Mouse (Mus musculus) liver, postnatal 0 days (tissue): ENCODE results near the gene Rasgrp3.

ENCODE experiments used
- CTCF ChIP-seq: sonication (generic); IDR thresholded peaks from 2 replicates; pipeline ENCODE4 v1.5.1; 2016; ENCODE audit warnings: antibody characterized with exemption, low read depth
- EP300 ChIP-seq: IDR thresholded peaks from 2 replicates; pipeline ENCODE4 v1.6.1; 2016; ENCODE audit warnings: antibody characterized with exemption, low read depth, mild to moderate bottlenecking

DNA sequence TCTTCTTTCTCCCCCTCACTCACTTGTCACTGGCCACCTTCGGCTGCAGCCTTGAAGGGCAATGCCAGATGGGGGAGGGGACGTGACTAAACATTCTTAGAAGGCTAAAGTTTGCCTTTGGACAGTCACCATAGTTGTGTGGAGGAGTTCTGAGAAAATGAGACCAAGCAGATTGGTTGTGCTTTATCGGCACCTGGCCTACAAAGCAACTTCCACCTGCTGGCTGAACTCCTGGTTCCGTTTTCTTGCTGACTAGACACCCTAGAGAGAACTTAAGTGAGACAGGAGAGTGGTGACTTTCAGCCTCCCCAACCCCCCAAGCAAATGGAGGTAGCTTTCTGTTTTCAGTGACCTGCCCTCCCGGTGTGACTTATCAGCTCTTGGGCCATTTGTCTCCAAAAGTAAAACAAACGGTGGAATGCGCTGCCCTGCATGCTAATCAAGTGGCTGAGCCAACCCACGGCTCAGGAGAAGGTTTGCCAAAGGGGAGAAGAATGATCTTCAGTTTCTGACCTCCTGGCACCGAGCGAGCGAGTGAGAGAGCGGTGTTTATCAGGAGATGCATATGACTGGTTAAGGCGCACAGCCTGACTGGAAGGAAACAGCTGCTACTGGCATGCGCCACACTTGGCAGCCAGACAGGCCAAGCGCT lies 29.4 kb downstream of the Rasgrp3 start:
- TF ChIP-seq CTCF: no peak
- no peak for TF ChIP-seq EP300
